Mouse (Mus musculus): ENCODE data around the gene Twist2.
A peak's percentile ranks its signal among the peaks of the same experiment; 100 is the strongest.

Twist2 gene

GRCm38 (mm10) chr1:91800967-91801843, at the start of gene Twist2:
Twist2 (plus strand) TSS chr1:91801461.
- DNase-seq (ENCODE audit: extremely low spot score), result peak; percentile 78

DNA sequence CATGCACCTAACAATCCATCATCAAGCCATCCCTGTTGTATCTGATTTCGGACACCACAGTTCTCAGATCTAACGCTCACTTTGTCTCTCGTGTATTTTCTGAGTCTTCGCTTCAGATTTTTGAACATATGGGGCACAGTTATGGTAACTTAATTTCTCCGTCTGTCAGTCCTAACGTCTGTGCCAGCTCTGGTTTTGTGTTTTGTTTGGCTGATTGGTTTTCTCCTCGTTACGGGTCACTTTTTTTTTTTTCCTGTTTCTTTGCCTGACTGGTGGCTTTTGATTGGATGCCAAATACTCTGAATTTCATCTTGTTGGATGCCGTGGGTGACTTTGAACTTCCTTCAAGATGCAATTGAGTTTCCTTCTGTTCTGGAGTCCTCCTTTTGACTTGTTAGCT, 48.3 kb upstream of the Twist2 start:
- no peak for DNase-seq (ENCODE audit: extremely low spot score)

GRCm38 (mm10) chr1:91755102-91755501, 46.2 kb upstream of the Twist2 start:
- peak; percentile 82 for DNase-seq (ENCODE audit: extremely low spot score)

DNA sequence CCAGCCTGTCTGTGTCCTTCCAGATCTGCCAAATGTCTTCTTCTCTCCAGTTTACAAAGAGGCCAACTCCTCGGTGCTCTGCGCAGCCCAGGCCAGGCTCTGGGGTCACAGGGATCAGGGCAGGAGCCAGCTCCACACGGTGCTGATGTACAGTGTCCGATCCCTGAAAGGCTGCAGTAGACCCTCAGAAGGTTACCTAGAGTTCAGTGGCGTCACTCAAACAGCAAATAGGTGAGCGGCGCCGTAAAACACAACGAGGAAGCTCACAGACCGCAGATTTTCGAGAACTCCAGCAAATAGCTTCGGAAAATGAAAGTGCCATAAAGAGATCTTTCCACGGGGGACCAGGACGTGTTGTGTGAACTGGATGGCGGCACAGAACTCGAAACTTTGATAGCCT, 44.0 kb upstream of the Twist2 start:
- peak; percentile 54 for DNase-seq (ENCODE audit: extremely low spot score)

DNA sequence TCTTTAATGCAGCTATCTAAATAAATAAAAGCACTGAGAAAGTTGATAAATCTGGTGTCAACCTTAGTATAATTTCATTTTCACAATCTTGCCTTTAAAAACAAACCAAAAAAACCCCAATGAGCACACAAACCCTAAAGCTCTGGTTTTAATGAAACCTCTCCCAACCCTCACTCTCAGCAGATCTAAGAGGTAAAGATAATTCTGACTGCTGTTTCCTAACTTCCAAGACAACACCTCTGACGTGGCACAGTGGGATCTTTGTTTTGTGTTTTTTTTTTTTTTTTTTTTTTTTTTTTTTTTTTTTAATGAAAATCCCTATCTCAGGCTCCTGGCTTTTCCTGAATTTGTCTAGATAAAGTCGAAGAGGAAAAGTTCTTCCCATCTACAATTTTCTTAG, 43.1 kb upstream of the Twist2 start:
- no peak for DNase-seq (ENCODE audit: extremely low spot score)

GRCm38 (mm10) chr1:91758600-91759515, 42.4 kb upstream of the Twist2 start:
- no peak for DNase-seq (ENCODE audit: extremely low spot score)

DNA sequence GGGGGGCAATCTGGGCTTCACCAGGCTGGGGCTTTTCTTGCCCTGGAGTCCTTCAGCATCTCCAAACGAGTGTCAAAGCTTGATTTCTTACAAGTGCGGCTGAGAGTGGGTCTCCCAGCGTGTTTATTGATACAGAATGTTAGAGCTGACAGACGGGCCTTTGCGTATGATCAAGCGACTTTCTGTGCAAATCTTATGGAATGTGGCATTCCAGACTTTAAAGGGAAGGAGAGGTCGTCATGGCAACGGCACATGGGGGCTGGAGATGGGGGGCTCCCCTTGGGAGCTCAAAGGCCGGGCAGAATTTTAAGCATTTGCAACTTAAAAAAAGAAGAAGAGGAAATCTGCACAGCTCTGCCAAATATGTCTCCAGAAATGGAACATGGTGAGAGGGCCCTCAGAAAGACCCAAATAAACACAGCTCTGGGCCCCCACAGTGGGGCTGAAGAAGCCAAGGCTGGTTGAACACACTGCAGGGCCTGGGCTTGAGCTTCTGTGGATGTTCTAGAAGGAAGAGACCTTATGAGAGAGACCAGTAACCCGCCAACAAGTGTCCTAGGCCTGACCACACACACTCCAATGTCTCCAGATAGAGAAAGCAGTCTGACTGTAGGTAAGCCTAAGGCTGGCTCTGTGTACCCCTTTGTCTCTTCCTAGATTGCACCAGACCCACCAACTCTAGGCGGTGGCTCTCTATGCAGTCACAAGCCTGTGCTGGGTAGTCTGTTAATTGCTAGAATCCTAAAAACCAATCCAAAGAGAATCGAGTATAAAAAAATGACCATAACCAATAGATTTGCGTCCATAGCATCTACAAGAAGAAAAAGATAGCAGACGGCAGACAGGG, 40.9 kb upstream of the Twist2 start:
- DNase-seq (ENCODE audit: extremely low spot score), result no peak

DNA sequence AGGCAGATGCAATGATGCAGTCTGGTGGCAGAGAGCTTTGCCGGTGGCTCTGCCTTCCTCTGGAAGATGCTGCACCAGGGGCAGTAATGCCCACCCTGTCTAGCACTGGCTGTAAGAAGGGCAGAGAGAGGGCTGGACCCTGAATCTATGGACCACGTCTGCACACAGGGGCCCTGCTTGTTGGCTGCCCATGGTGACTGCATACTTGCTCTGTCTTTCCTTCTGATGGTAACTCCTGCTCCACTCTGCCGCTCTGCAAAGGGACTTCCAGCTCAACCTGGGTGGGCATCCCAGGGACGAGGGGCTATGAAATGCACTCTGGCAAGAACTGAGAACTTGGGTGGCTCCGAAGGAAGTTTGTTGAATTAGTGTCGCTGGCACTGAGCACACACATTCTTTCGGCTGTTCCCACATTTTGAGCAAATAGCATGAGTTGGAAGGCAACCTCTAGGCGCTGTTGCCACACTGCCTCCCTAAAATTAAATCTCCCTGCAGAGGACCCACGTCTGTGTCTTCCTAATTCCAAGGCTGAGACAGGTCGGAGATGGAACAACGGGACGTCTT, 38.7 kb upstream of the Twist2 start:
- no peak for DNase-seq (ENCODE audit: extremely low spot score)

DNA sequence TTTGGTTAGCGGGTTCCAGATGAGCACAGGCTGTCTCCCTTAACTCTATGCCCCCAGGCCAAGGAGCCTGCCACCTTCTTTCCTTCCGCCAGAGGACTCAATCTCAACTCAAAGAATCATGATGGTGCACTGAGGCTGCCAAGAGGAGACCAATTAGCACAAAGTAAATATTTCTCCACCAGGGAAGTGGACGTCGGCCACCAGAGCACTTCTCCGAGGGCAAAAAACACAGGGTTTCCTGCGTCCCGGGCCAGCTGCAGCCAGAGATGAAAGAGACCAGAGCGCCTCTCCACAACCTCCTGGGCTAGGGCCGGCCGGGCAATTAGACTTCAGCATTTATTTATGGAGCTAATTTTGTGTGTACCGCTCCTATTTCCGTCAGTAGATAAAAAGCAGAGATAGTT, 31.0 kb upstream of the Twist2 start:
- peak; percentile 40 for DNase-seq (ENCODE audit: extremely low spot score)

DNA sequence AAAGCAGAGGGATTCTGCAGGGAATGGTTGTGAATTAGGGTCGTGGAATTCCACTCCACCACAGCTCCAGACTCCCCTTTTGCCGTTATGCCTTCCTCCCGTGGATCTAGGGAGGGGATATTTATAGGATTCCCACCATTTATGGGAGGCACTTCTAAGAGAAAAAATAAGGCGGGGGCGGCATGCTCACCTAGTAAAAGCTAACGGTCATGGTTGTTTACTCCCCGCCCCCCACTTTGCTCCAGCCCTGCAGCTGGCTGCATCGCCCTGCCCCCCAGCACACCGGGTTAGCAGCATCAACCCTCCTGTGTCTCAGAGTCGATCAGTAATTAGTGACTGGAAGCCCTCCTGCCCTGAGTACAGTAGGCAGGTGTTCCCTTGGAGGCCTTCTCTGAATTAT, 30.6 kb upstream of the Twist2 start:
- DNase-seq (ENCODE audit: extremely low spot score), result no peak

DNA sequence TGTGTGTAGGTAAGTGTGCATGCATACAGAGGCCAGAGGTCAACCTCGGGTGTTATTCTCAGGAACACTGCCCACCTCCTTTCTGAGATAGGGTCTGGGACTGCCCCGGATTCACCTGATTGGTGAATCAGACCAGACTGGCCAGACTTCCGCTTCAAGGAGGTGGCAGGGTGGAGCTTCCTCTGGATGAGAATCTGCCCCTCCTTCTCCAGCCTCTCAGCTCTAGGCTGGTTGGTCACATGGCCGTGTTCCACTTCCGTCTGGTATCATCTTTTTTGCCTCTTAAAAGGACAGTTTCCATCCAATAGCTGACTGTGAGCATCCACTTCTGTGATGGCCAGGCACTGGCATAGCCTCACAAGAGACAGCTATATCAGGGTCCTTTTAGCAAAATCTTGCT, 24.3 kb upstream of the Twist2 start:
- DNase-seq (ENCODE audit: extremely low spot score), result no peak

- DNase-seq (ENCODE audit: extremely low spot score), result no peak
Observed at GRCm38 (mm10) chr1:91779819-91780218, 21.4 kb upstream of the Twist2 start.

DNA sequence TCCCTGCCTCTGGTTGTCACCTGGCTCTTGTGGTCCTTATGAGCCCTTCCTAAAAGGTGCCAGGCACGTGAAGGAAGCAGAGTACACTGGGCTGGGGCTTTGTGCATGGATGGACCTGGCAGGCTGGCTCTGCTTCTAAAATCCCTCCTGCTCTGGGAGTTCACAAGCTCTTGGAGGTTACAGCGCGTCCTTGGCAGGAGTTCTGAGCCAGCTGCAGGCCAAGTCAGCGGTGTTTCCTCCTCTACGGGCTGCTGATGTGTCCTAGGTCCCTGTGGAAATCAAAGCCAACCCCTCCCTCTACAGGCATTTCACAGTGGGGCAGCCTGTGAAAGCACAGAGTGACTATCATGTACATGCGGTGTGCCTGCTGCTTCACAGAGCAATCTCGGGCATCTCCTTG, 20.1 kb upstream of the Twist2 start:
- DNase-seq (ENCODE audit: extremely low spot score), result no peak

DNA sequence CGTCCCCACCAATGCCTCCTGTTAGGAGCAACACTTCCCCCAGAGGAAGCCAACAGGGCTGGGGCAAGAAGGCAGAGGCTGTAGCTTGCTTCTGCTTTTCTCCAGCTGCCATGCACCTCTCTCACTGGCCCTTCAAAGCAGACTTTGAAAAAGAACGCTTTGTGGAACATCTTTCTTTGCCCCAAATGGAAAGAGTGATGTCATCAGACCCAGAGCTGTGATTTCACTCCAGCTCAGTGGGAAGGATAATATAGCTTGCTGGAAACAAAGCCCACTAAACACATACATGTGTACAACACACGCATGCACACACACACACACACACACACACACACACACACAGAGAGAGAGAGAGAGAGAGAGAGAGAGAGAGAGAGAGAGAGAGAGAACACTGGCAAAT, 17.1 kb upstream of the Twist2 start:
- no peak for DNase-seq (ENCODE audit: extremely low spot score)

DNA sequence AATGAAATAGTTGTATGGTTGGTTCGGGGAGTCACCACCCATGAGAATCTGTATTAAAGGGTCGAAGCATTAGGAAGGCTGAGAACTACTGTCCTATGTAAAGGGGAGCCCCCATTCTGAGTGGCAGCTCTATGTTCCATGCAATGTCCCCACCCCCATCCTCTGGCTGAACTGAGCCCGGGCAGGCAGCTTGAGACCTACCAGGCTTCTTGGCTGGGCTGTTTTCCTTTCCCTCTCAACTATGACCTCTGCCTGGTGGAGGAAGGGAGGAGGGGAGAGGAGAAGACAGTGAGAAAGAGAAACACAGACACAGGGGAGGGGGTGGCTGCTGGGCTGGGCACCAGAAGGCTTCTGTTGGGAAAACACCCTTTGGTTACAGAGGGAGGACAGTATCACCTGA, 1.9 kb upstream of the Twist2 start:
- peak; percentile 71 for DNase-seq (ENCODE audit: extremely low spot score)

DNA sequence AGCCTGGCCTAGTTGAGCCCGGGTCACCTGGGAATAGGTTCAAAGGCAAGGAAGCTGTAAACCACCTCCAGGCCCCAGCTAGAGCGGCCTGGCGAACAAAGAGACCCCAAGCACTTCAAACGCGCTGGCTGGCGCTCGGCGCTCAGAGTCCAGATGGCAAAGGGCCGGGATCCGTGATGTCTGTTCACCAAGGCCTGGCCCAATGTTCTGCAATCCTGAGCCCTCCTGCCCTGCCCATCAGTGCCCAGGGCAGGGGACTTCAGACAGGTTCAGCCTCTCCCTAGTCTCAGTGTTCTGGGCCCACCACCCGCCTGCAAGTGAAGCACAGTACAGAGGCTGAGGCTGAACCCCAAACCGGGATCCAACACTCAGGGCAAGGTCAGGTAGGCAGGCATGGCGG, 913 bp upstream of the Twist2 start:
- peak; percentile 43 for DNase-seq (ENCODE audit: extremely low spot score)

- peak; percentile 42 for DNase-seq (ENCODE audit: extremely low spot score)
Observed at GRCm38 (mm10) chr1:91801844-91802366, 644 bp downstream of the Twist2 start.

DNA sequence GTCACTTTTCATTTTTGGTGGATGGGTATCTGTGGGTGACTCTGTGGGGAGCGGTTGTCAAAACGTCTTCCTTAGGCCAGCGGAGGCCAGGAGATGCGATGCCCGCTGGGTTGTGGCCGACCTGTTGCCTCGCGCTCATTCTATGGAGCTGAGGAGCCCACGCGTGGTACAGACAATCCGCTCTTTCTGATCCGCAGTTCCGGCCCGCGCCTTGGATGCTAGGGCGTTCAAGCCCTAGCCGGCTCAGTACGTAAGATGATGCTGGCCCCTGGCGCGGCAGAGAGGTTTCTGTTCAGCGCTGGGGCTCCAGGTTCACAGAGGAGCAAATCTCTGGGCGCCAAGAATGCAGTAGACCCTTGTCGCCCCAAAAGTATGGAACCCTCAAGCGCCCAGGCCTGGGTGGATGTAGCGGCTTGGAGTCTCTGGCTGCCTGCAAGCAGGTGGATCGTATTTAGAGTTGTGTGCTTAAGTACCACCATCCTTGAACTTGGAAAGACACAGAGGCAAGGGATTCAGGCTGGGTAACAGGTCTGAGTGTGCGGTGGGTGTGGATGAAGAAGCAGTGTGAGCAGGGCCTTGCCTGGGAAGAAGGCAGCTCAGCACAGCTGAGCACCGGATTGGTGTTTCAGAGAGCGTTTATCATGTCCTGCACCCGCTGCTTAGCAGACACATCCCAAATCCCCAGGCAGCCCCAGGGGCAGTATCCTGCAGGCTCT, 1.3 kb downstream of the Twist2 start:
- DNase-seq (ENCODE audit: extremely low spot score), result peak; percentile 19

DNA sequence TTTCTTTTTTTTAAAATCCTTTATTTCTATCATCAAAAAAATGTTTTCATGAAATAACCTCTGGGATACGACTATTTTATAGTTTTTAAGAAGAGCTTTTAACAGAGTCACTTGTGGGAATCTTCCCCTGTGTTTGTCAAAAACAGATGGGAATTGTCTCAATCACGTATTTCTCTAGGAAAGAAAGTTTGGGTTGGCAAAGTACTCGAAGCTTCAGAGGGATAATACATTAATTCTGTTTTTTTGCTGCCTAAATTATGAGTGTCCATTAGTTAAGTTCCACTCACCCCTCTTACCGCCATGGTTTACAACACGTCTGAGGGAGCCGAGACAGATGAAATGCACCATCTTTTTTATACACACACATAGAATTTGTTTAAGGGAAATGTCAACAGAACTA, 2.2 kb downstream of the Twist2 start:
- no peak for DNase-seq (ENCODE audit: extremely low spot score)

GRCm38 (mm10) chr1:91816067-91816466, 14.8 kb downstream of the Twist2 start:
- DNase-seq (ENCODE audit: extremely low spot score), result no peak

DNA sequence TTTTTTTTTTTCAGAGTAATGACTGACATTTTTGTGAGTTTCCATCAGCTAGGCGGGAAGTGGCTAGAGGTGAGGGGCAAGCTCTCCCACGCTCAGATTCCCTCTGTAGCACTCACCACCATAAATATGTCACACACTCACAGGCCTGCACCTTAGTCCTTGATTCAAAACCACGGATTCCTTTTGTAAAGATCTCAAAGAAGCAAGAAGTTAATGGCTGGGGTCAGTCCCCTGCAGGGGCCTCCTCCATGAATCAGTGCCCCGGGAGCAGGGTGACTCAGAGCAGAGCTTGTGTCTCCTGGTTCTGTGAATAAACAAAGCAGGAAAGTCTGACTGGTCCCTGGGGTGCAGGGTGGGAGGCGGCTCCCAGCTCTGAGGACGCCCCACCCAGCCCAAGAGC, 15.3 kb downstream of the Twist2 start:
- peak; percentile 28 for DNase-seq (ENCODE audit: extremely low spot score)

Data from embryo, embryonic 9.5 days (tissue).